Mouse (Mus musculus) erythroblast, adult 5-6 weeks (primary cell): ENCODE data around the gene Meltf. TPM values are rescaled to one million over a fixed set of nuclear protein-coding genes. Genes with fewer than 3 reads are reported as not detected.

Experiments
- total RNA-seq, 2 experiments: library from RNA; stranded (forward) in 1 of 2; stranded (reverse) in 1 of 2; fragments of 150-400 nt in 1 of 2; fragments of 200-764, 138-1000 nt in 1 of 2; gene quantifications; 2 replicates each; pipeline versions ENCODE4 v1.2.3 to v1.2.4; 2015 to 2017; ENCODE audit warnings: low replicate concordance in 2 of 2

Meltf gene
- total RNA-seq, 2 experiments from 2014 or later: not detected

Other genes starting within 250 kb of the Meltf start
- 4.8 and 28.6 TPM in 2 replicates for gene Dlg1, start 215.4 kb upstream of the Meltf start, total RNA-seq (2015; ENCODE audit: low replicate concordance)
- gene Dlg1, start 215.4 kb upstream of the Meltf start, total RNA-seq (2017; ENCODE audit: low replicate concordance): 13.3 and 21.6 TPM in 2 replicates
- gene Pigz, start 55.0 kb downstream of the Meltf start, total RNA-seq (2015; ENCODE audit: low replicate concordance): 1.9 TPM in 1 of 2 replicates, not detected in the other
- gene Pigz, start 55.0 kb downstream of the Meltf start, total RNA-seq (2017; ENCODE audit: low replicate concordance): 0.09 and 0.98 TPM in 2 replicates
- 3.1 and 14.0 TPM in 2 replicates for gene 0610012G03Rik, start 69.7 kb downstream of the Meltf start, total RNA-seq (2015; ENCODE audit: low replicate concordance)
- 1.3 and 7.2 TPM in 2 replicates for gene 0610012G03Rik, start 69.7 kb downstream of the Meltf start, total RNA-seq (2017; ENCODE audit: low replicate concordance)
- 3.1 and 11.7 TPM in 2 replicates for gene Ncbp2, start 69.7 kb downstream of the Meltf start, total RNA-seq (2015; ENCODE audit: low replicate concordance)
- 4.9 and 8.9 TPM in 2 replicates for gene Ncbp2, start 69.7 kb downstream of the Meltf start, total RNA-seq (2017; ENCODE audit: low replicate concordance)
- gene Senp5, start 124.5 kb downstream of the Meltf start, total RNA-seq (2015; ENCODE audit: low replicate concordance): 2.3 and 4.4 TPM in 2 replicates
- gene Senp5, start 124.5 kb downstream of the Meltf start, total RNA-seq (2017; ENCODE audit: low replicate concordance): 2.8 and 4.6 TPM in 2 replicates
- gene Pak2, start 200.5 kb downstream of the Meltf start, total RNA-seq (2015; ENCODE audit: low replicate concordance): 10.2 and 21.7 TPM in 2 replicates
- 18.1 and 20.1 TPM in 2 replicates for gene Pak2, start 200.5 kb downstream of the Meltf start, total RNA-seq (2017; ENCODE audit: low replicate concordance)
- 16.9 and 30.4 TPM in 2 replicates for gene Pigx, start 220.9 kb downstream of the Meltf start, total RNA-seq (2015; ENCODE audit: low replicate concordance)
- gene Pigx, start 220.9 kb downstream of the Meltf start, total RNA-seq (2017; ENCODE audit: low replicate concordance): 5.9 and 18.3 TPM in 2 replicates
- 13.4 and 15.4 TPM in 2 replicates for gene Cep19, start 221.0 kb downstream of the Meltf start, total RNA-seq (2015; ENCODE audit: low replicate concordance)
- gene Cep19, start 221.0 kb downstream of the Meltf start, total RNA-seq (2017; ENCODE audit: low replicate concordance): 9.1 and 15.0 TPM in 2 replicates